Mouse (Mus musculus) neural tube, embryonic 14.5 days (tissue): Measurements from ENCODE around the gene Krt2. TPM values are rescaled to one million over a fixed set of nuclear protein-coding genes. Genes with fewer than 3 reads are reported as not detected.

Source experiments
- ATAC-seq: fragments of 200-750 bp; cut with Nextera tagmentation; 2 replicates; pipeline ENCODE4 v1.8.0; 2017; ENCODE audit warnings: low read depth, mild to moderate bottlenecking, moderate TSS enrichment, moderate library complexity
- H3K27ac ChIP-seq: fragments of 300-500 bp; sonication (generic); 2 replicates; pipeline ENCODE4 v1.5.1; 2014; ENCODE audit warnings: low read depth, mild to moderate bottlenecking, control low read depth, low read length, moderate library complexity, mixed read lengths
- H3K27me3 ChIP-seq: fragments of 300-500 bp; sonication (generic); 2 replicates; pipeline ENCODE4 v1.6.1; 2014; ENCODE audit warnings: low read length; ENCODE audit not compliant: control insufficient read depth, insufficient read depth
- H3K36me3 ChIP-seq: fragments of 300-500 bp; sonication (generic); 2 replicates; pipeline ENCODE4 v1.6.1; 2014; ENCODE audit warnings: low read length, mixed read lengths; ENCODE audit not compliant: control insufficient read depth, insufficient read depth
- H3K4me1 ChIP-seq: fragments of 300-500 bp; sonication (generic); 2 replicates; pipeline ENCODE4 v1.6.1; 2014; ENCODE audit warnings: low read length; ENCODE audit not compliant: control insufficient read depth, insufficient read depth
- H3K4me2 ChIP-seq: fragments of 300-500 bp; sonication (generic); 2 replicates; pipeline ENCODE4 v1.6.1; 2014; ENCODE audit warnings: mild to moderate bottlenecking, low read depth, low read length, control low read depth
- H3K4me3 ChIP-seq: fragments of 300-500 bp; sonication (generic); 2 replicates; pipeline ENCODE4 v1.5.1; 2014; ENCODE audit warnings: low read depth, low read length, control low read depth, mixed read lengths
- H3K9ac ChIP-seq: fragments of 300-500 bp; sonication (generic); replicated peaks from 2 replicates; pipeline ENCODE4 v1.6.1; 2014; ENCODE audit warnings: low read depth, mild to moderate bottlenecking, control low read depth, low read length, mixed read lengths
- H3K9me3 ChIP-seq: fragments of 300-500 bp; sonication (generic); 2 replicates; pipeline ENCODE4 v1.6.1; 2016; ENCODE audit warnings: low read length; ENCODE audit not compliant: control insufficient read depth
- WGBS: fragments of 180-500 bp; shearing (Covaris S2); extraction: QIAGEN DNeasy Blood & Tissue Kit; methylation state at CpG from one replicate; pipeline ENCODE4 v1.1.7; 2014; 5-methylcytosine and 5-hydroxymethylcytosine counted together
- polyA plus RNA-seq: library from polyadenylated mRNA; unstranded; fragments of >200 nt; fragmentation: Nextera tagmentation; extraction: Ambion mirVana; gene quantifications from 2 replicates; pipeline ENCODE4 v1.2.1, GENCODE M21; 2014

Krt2 gene
- polyA plus RNA-seq, 1 experiment from 2014 or later: not detected

DNA sequence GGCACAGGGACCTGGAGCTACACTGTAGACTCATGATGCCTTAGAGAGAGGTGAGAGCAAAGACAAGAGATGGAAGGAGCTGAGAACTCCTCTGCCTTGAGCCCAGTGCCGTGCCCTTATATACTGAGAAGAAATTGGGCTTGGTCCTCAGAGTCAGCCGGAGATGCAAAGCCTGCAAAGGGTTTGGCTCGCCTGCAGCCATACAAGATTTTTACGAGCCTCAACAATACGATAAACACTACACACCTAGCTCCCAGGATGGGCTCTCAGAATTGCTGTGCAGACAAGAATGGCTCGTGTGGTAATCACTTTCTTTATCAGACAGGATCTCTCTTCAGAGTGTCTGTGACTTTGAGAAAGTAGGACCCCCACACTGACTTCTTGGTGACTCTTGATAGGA lies 32.7 kb upstream of the Krt2 start, which contains the start of gene Krt1:
Krt1 (minus strand) TSS at position 101 of the 400 bp plus-strand sequence.
- Histone ChIP-seq H3K36me3 (no peaks in the 10 kb centered on the region), H3K9ac (no peak within 1 kb of the TSS), H3K27me3 (no peaks in the 10 kb centered on the region), H3K4me2 (no peak within 1 kb of the TSS), H3K27ac (no peak within 1 kb of the TSS), H3K9me3 (no peaks in the 10 kb centered on the region), H3K4me1 (peaks cover under 1% of the 10 kb centered on the region; the same call in 1 of the 2 replicates), H3K4me3 (no peak within 1 kb of the TSS)
- WGBS: 81% methylated on average over 6 of the region's 6 CpGs
- ATAC-seq: no peak

DNA sequence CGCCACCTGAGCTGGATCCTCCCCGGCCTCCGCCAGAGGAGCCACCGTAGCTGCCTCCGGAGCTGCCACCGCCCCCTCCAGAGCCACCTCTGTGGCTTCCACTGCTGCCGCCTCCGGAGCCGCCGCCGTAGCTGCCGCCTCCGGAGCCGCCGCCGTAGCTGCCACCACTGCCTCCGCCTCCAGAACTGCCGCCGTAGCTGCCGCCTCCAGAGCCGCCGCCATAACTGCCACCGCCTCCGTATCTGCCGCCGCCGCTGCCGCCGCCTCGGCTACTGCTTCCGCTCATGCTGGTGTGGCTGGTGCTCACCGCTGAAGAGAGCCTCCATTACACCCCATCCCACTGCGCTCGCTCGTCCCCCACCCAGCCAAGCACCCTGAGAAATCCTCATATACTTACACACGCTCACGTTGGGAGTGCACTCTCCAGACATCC lies 28.0 kb upstream of the Krt2 start:
- Histone ChIP-seq H3K36me3 (no peaks in the 10 kb centered on the region), H3K4me2 (peak overlapping the region; percentile 55), H3K4me1 (peaks cover 6% of the 10 kb centered on the region; the same call in 1 of the 2 replicates), H3K27ac (peak overlapping the region; percentile 81), H3K9me3 (no peaks in the 10 kb centered on the region), H3K9ac (peak overlapping the region; percentile 60), H3K4me3 (peak overlapping the region; percentile 41), H3K27me3 (no peaks in the 10 kb centered on the region)
- WGBS: under 1% methylated on average over 32 of the region's 37 CpGs
- peak; percentile 84 for ATAC-seq

DNA sequence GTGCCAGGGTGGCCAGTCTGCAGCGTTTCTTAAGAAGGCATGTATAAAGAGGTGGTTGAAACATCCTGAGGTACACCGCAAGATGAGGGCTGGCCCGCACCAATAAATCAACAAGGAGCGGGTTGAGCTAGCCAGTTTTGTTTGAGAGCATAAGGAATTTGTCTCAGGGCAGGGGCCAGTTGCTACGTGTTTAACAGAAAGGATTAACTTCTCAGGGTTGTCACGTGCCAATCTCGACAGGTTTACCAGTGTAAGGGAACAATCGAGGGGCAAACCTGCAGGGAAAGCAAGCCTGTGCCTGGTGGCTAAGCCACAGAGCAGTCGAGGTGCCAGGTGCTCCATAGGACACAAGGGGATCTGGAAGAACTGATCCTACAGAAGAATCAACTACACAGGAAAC lies 25.2 kb upstream of the Krt2 start:
- 67% methylated on average over 9 of the region's 9 CpGs for WGBS
- Histone ChIP-seq H3K36me3 (no peaks in the 10 kb centered on the region), H3K27me3 (no peaks in the 10 kb centered on the region), H3K4me2 (no peak overlapping the region), H3K9ac (no peak overlapping the region), H3K4me1 (peaks cover 6% of the 10 kb centered on the region; the same call in 1 of the 2 replicates), H3K4me3 (no peak overlapping the region), H3K27ac (no peak overlapping the region), H3K9me3 (no peaks in the 10 kb centered on the region)
- ATAC-seq: no peak

DNA sequence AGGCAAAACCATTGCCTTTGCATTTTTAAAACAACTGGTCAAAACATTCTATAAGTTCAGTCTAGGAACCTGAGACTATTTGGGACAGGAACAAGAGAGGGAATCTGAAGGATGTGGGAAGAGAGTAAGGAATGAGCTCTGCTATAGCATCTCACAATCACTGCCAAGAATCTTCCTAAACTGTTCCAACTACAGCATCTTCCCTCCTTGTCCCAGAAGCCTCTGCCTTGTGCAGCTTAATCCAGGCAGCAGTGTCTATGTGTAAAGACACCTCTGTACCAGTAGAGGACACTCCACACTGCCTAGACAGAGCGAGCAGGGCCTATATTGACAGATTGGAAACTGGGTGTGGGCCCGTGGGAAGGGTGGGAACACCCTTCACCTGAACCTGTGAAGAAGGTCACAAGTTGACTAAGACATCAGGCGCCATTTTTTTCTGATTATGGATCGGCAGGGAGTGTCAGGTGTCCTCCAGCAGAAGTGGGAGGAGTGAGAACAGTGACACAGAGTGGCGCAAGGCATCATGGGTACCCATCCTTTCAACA lies 16.9 kb upstream of the Krt2 start:
- no peak overlapping the region for H3K27ac ChIP-seq
- no peak overlapping the region for H3K4me3 ChIP-seq
- no peak overlapping the region for H3K9ac ChIP-seq
- WGBS: 65% methylated on average over 5 of the region's 5 CpGs
- no peaks in the 10 kb centered on the region for H3K36me3 ChIP-seq
- H3K9me3 ChIP-seq: no peaks in the 10 kb centered on the region
- H3K4me1 ChIP-seq: no peaks in the 10 kb centered on the region
- H3K27me3 ChIP-seq: no peaks in the 10 kb centered on the region
- no peak for ATAC-seq
- H3K4me2 ChIP-seq: no peak overlapping the region

DNA sequence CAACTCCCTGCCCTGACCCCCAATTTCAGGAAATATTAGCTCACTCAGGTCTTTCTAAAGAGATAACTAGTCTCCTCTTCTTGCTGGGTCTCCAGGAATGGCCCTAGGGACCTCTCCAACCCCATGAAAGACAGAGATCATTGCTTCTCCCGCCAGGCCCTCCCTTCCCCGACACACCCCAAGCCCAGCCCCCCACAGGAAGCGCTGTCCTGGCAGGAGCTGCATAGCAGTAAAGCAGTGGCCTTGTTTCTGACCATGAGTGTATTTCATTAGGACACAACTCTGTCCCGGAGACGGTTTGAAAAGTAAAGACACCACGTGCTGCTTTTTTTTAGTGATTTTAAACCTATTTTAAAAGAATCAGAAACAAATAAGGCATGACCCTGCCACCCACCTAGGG lies 15.2 kb upstream of the Krt2 start:
- Histone ChIP-seq H3K4me3 (no peak overlapping the region), H3K27ac (no peak overlapping the region), H3K36me3 (no peaks in the 10 kb centered on the region), H3K27me3 (no peaks in the 10 kb centered on the region), H3K4me2 (no peak overlapping the region), H3K4me1 (no peaks in the 10 kb centered on the region), H3K9me3 (no peaks in the 10 kb centered on the region), H3K9ac (no peak overlapping the region)
- WGBS: 39% methylated on average over 6 of the region's 6 CpGs
- no peak for ATAC-seq

DNA sequence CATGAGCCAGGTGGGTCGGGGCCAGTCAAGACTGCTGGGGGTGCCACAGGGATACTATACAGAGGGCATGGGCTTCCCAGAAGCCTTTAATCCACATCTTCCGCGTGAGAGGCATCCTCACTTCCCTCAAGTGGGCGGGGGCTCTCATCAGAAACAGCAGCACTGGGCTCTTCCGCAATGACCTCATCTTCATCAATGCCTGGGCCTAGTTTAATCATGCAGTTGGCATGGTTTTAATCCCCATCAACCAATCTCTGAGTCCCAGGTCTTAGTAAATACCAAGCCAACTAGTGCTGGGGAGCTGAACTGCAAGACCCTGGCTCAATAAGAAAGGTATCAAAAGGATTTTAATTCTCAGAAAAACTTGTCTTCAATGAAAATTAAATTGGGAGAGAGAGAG lies 11.5 kb upstream of the Krt2 start:
- 79% methylated on average over 5 of the region's 5 CpGs for WGBS
- Histone ChIP-seq H3K9ac (no peak overlapping the region), H3K4me3 (no peak overlapping the region), H3K9me3 (no peaks in the 10 kb centered on the region), H3K27me3 (no peaks in the 10 kb centered on the region), H3K36me3 (no peaks in the 10 kb centered on the region), H3K4me1 (no peaks in the 10 kb centered on the region), H3K4me2 (no peak overlapping the region), H3K27ac (no peak overlapping the region)
- ATAC-seq: no peak

DNA sequence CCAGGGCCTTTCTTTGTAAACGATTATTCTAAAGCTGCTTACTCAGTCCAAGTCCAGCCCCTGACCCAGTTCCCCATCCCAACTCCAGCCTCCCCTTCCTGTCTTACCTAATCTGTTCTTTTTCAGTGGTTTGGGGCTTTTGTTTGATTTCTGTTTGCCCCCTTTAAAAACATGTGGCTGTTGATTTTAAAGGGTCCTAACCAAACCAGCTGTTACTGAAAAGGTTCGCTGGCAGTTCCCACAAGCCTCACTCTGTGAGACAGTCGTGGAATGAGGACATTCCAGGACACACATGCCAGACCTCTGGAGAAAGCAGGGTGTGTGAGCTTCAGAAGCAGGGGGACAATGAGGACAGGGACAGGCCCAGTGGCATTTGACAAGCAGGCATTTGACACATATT lies 3.8 kb upstream of the Krt2 start:
- WGBS: 42% methylated on average over 3 of the region's 3 CpGs

DNA sequence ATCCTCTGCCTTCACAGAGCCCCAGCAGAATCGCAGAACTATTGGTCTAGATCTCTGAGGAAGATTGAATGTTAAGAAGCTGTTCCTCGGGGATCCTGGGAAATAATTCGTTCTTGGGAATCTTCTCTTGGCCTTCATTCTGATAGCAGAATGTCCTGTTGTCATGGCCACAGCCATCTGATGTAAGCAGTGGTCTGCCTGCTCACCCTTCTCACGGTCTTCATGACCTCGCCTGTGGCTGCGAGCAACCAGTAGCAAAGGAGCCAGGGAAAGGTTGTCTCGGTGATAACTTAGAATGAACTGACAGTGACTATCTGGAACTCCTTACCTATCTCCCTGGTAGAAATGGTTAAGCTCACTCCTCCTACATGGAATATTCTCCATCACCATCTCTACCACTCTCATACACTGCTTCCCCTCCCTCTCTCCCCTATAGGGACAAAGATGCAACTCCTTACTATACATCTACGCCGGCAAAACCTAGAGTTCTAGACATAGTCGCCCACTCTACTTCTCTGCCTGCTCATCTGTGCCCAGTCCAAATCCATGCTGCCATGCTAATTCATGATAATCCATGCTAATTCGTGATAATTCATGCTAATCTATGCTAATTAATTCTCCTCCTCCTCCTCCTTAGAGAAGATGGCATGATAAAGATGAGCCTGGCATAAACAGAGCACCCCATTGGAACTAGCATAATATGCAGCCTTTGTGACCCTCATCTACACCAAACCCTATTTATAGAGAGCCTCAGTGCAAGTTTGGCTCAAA lies 14.7 kb downstream of the Krt2 start:
- H3K4me3 ChIP-seq: no peak overlapping the region
- H3K4me2 ChIP-seq: no peak overlapping the region
- ATAC-seq: no peak
- H3K36me3 ChIP-seq: no peaks in the 10 kb centered on the region
- no peaks in the 10 kb centered on the region for H3K27me3 ChIP-seq
- WGBS: 65% methylated on average over 11 of the region's 11 CpGs
- H3K4me1 ChIP-seq: peaks cover 6% of the 10 kb centered on the region; the same call in 1 of the 2 replicates
- no peaks in the 10 kb centered on the region for H3K9me3 ChIP-seq
- H3K27ac ChIP-seq: no peak overlapping the region
- no peak overlapping the region for H3K9ac ChIP-seq

More for the DNA sequence above, 3.8 kb upstream of the Krt2 start:
- Histone ChIP-seq H3K4me1 (no peaks in the 10 kb centered on the region), H3K27ac (no peak overlapping the region), H3K4me3 (no peak overlapping the region), H3K36me3 (no peaks in the 10 kb centered on the region), H3K27me3 (no peaks in the 10 kb centered on the region), H3K4me2 (no peak overlapping the region), H3K9me3 (no peaks in the 10 kb centered on the region), H3K9ac (no peak overlapping the region)
- no peak for ATAC-seq

DNA sequence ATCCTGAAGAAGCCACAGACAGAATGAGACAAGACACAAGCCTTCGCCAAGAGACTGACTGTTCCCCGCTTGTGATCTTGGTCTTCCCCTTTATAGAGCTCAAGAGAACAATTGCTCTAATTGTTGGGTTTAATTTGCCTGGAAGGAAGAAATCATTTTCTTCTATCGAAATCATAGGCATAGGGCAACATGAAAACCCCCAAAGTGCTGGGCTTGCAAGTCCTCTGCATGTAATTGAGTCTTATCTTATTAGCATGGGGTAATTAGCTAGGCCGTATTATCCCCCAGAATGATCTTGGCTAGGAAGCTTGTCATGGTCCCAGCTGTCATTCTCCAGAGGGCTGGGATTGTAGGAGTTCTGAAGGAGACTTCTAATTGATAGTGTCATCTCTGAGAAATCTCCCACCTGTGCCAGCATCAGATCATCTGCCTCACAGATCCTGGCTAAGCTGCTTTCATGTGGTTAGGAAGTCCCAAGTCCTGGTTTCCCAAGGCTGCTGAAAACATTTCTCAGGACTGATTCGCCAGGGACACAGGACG lies 15.6 kb downstream of the Krt2 start, which contains the start of gene Krt73:
Krt73 (minus strand) TSS at position 51 of the 540 bp plus-strand sequence.
- no peak for ATAC-seq
- Histone ChIP-seq H3K4me3 (no peak within 1 kb of the TSS), H3K4me1 (peaks cover 6% of the 10 kb centered on the region; the same call in 1 of the 2 replicates), H3K27me3 (no peaks in the 10 kb centered on the region), H3K36me3 (no peaks in the 10 kb centered on the region), H3K27ac (0 out of 2 replicates have a peak within 1 kb of the TSS, but pooled peaks have one; percentile 11), H3K9me3 (no peaks in the 10 kb centered on the region), H3K4me2 (no peak within 1 kb of the TSS), H3K9ac (no peak within 1 kb of the TSS)
- 60% methylated on average over 6 of the region's 6 CpGs for WGBS
